Mouse (Mus musculus) MEL (cell line): Measurements from ENCODE around the gene Atp8a1. TPM values are rescaled to one million over a fixed set of nuclear protein-coding genes. Genes with fewer than 3 reads are reported as not detected.

Experiments
- DNase-seq: peaks from one replicate; pipeline ENCODE4 v3.0.0; 2011; ENCODE audit warnings: low read depth, low spot score
- H3K27ac ChIP-seq: 2 replicates; pipeline ENCODE4 v1.5.1; 2012; ENCODE audit warnings: low read depth, mild to moderate bottlenecking, control low read depth, low read length, moderate library complexity; ENCODE audit not compliant: control insufficient read depth
- H3K27me3 ChIP-seq, 2 experiments: fragments of 150-350 bp in 1 of 2; sonication (generic) in 1 of 2; 2 replicates each; pipeline ENCODE4 v1.6.1; 2012; ENCODE audit warnings: low read length in 2 of 2, mild to moderate bottlenecking in 2 of 2, improper control_type of control experiment in 1 of 2, moderate library complexity in 1 of 2; ENCODE audit not compliant: insufficient read depth in 2 of 2, control insufficient read depth in 1 of 2
- H3K36me3 ChIP-seq, 2 experiments: 2 replicates each; pipeline ENCODE4 v1.6.1; 2012 to 2014; ENCODE audit warnings: low read length in 2 of 2, improper control_type of control experiment in 1 of 2, inconsistent platforms in 1 of 2, mild to moderate bottlenecking in 1 of 2; ENCODE audit not compliant: insufficient read depth in 2 of 2, control insufficient read depth in 1 of 2
- H3K4me1 ChIP-seq, 2 experiments: fragments of 150-350 bp in 1 of 2; sonication (generic) in 1 of 2; 2 replicates each; pipeline ENCODE4 v1.6.1; 2012; ENCODE audit warnings: low read length in 2 of 2, improper control_type of control experiment in 1 of 2, mild to moderate bottlenecking in 1 of 2; ENCODE audit not compliant: insufficient read depth in 2 of 2, control insufficient read depth in 1 of 2
- H3K4me3 ChIP-seq, 2 experiments: fragments of 150-350 bp in 1 of 2; sonication (generic) in 1 of 2; 2 replicates each; pipeline ENCODE4 v1.5.1; 2012; ENCODE audit warnings: low read depth in 2 of 2, low read length in 2 of 2, mild to moderate bottlenecking in 2 of 2, moderate library complexity in 2 of 2, control low read depth in 1 of 2, improper control_type of control experiment in 1 of 2; ENCODE audit not compliant: control insufficient read depth in 1 of 2, insufficient read depth in 1 of 2
- H3K79me2 ChIP-seq: 2 replicates; pipeline ENCODE4 v1.6.1; 2012; ENCODE audit warnings: mild to moderate bottlenecking, low read length, moderate library complexity; ENCODE audit not compliant: control insufficient read depth, poor library complexity, insufficient read depth
- H3K9ac ChIP-seq: 2 replicates; pipeline ENCODE4 v1.6.1; 2012; ENCODE audit warnings: low read depth, mild to moderate bottlenecking, control low read depth, low read length, moderate library complexity; ENCODE audit not compliant: control insufficient read depth, poor library complexity, severe bottlenecking
- H3K9me3 ChIP-seq: fragments of 150-350 bp; sonication (generic); replicated peaks from 2 replicates; pipeline ENCODE4 v1.6.1; 2012; ENCODE audit warnings: mild to moderate bottlenecking, low read length, improper control_type of control experiment, moderate library complexity; ENCODE audit not compliant: insufficient read depth
- BHLHE40 ChIP-seq: IDR thresholded peaks from 2 replicates; pipeline ENCODE4 v1.6.1; 2012; ENCODE audit warnings: low read depth, mild to moderate bottlenecking, inconsistent platforms, low read length, improper control_type of control experiment, borderline replicate concordance
- CHD2 ChIP-seq: IDR thresholded peaks from 2 replicates; pipeline ENCODE4 v1.6.1; 2011; ENCODE audit warnings: low read length, improper control_type of control experiment
- E2F4 ChIP-seq: IDR thresholded peaks from 2 replicates; pipeline ENCODE4 v1.6.1; 2011; ENCODE audit warnings: low read depth, low read length, improper control_type of control experiment, borderline replicate concordance
- ELF1 ChIP-seq: IDR thresholded peaks from 2 replicates; pipeline ENCODE4 v1.6.1; 2014; ENCODE audit warnings: low read depth, mild to moderate bottlenecking, inconsistent platforms, low read length, improper control_type of control experiment, moderate library complexity
- EP300 ChIP-seq, 2 experiments: IDR thresholded peaks; 2 replicates each; pipeline ENCODE4 v1.6.1; 2011; ENCODE audit warnings: improper control_type of control experiment in 2 of 2, low read length in 2 of 2, low read depth in 1 of 2, mild to moderate bottlenecking in 1 of 2
- ETS1 ChIP-seq: IDR thresholded peaks from 2 replicates; pipeline ENCODE4 v1.6.1; 2012; ENCODE audit warnings: low read depth, mild to moderate bottlenecking, inconsistent platforms, low read length, improper control_type of control experiment, moderate library complexity
- GABPA ChIP-seq: IDR thresholded peaks from 2 replicates; pipeline ENCODE4 v1.6.1; 2012; ENCODE audit warnings: low read depth, mild to moderate bottlenecking, inconsistent platforms, low read length, improper control_type of control experiment, moderate library complexity
- HCFC1 ChIP-seq: IDR thresholded peaks from 2 replicates; pipeline ENCODE4 v1.6.1; 2012; ENCODE audit warnings: low read depth, mild to moderate bottlenecking, inconsistent platforms, low read length, improper control_type of control experiment, moderate library complexity
- JUND ChIP-seq: IDR thresholded peaks from 2 replicates; pipeline ENCODE4 v1.6.1; 2011; ENCODE audit warnings: low read depth, mild to moderate bottlenecking, improper control_type of control experiment, low read length
- KAT2A ChIP-seq: conservative IDR thresholded peaks from 2 replicates; pipeline ENCODE4 v1.6.1; 2012; ENCODE audit warnings: low read depth, low read length, improper control_type of control experiment, inconsistent platforms
- MAZ ChIP-seq: IDR thresholded peaks from 2 replicates; pipeline ENCODE4 v1.6.1; 2012; ENCODE audit warnings: low read depth, mild to moderate bottlenecking, inconsistent platforms, low read length, improper control_type of control experiment
- MXI1 ChIP-seq: IDR thresholded peaks from 2 replicates; pipeline ENCODE4 v1.6.1; 2011; ENCODE audit warnings: mild to moderate bottlenecking, low read depth, low read length, improper control_type of control experiment
- MYC ChIP-seq: IDR thresholded peaks from 2 replicates; pipeline ENCODE4 v1.6.1; 2011; ENCODE audit warnings: low read depth, mild to moderate bottlenecking, low read length, improper control_type of control experiment, moderate library complexity
- NRF1 ChIP-seq: IDR thresholded peaks from 2 replicates; pipeline ENCODE4 v1.6.1; 2014; ENCODE audit warnings: low read depth, mild to moderate bottlenecking, inconsistent platforms, low read length, improper control_type of control experiment, moderate library complexity; ENCODE audit not compliant: poor library complexity, insufficient read depth, severe bottlenecking
- POLR2A ChIP-seq, 2 experiments: IDR thresholded peaks; 2 replicates each; pipeline ENCODE4 v1.6.1; 2011 to 2012; ENCODE audit warnings: low read length in 2 of 2, mild to moderate bottlenecking in 2 of 2, control low read depth in 1 of 2, improper control_type of control experiment in 1 of 2, low read depth in 1 of 2, moderate library complexity in 1 of 2; ENCODE audit not compliant: control insufficient read depth in 1 of 2, insufficient read depth in 1 of 2, poor library complexity in 1 of 2
- POLR2AphosphoS2 ChIP-seq: IDR thresholded peaks from 2 replicates; pipeline ENCODE4 v1.6.1; 2011; ENCODE audit warnings: low read length, improper control_type of control experiment
- RAD21 ChIP-seq: IDR thresholded peaks from 2 replicates; pipeline ENCODE4 v1.6.1; 2011; ENCODE audit warnings: mild to moderate bottlenecking, low read depth, low read length, improper control_type of control experiment
- SIN3A ChIP-seq: IDR thresholded peaks from 2 replicates; pipeline ENCODE4 v1.6.1; 2012; ENCODE audit warnings: low read length, improper control_type of control experiment, inconsistent platforms
- TBP ChIP-seq: IDR thresholded peaks from 2 replicates; pipeline ENCODE4 v1.8.0; 2011; ENCODE audit warnings: low read depth, low read length, improper control_type of control experiment
- USF2 ChIP-seq, 2 experiments: IDR thresholded peaks; 2 replicates each; pipeline ENCODE4 v1.6.1; 2011 to 2012; ENCODE audit warnings: improper control_type of control experiment in 2 of 2, low read length in 2 of 2, borderline replicate concordance in 1 of 2, inconsistent platforms in 1 of 2, low read depth in 1 of 2, mild to moderate bottlenecking in 1 of 2; ENCODE audit not compliant: insufficient read depth in 1 of 2
- ZC3H11A ChIP-seq: IDR thresholded peaks from 2 replicates; pipeline ENCODE4 v1.6.1; 2012; ENCODE audit warnings: low read depth, mild to moderate bottlenecking, inconsistent platforms, low read length, improper control_type of control experiment
- ZKSCAN1 ChIP-seq: IDR thresholded peaks from 2 replicates; pipeline ENCODE4 v1.6.1; 2012; ENCODE audit warnings: low read depth, mild to moderate bottlenecking, inconsistent platforms, low read length, improper control_type of control experiment, moderate library complexity
- ZMIZ1 ChIP-seq: IDR thresholded peaks from 2 replicates; pipeline ENCODE4 v1.6.1; 2012; ENCODE audit warnings: low read depth, mild to moderate bottlenecking, inconsistent platforms, low read length, improper control_type of control experiment, moderate library complexity
- ZNF384 ChIP-seq: IDR thresholded peaks from 2 replicates; pipeline ENCODE4 v1.6.1; 2012; ENCODE audit warnings: low read depth, mild to moderate bottlenecking, inconsistent platforms, low read length, improper control_type of control experiment
- polyA plus RNA-seq, 2 experiments: library from polyadenylated mRNA; stranded (reverse) in 1 of 2; unstranded in 1 of 2; fragments of >175 nt in 1 of 2; fragments of >200 nt in 1 of 2; gene quantifications; 2 replicates each; pipeline versions ENCODE4 v1.2.1 to v1.2.4; 2012; ENCODE audit warnings: low replicate concordance in 2 of 2, low read depth in 1 of 2; ENCODE audit not compliant: insufficient read length in 2 of 2, insufficient read depth in 1 of 2, missing spikeins in 1 of 2
- total RNA-seq: library from RNA; depleted of rRNA; stranded (reverse); fragments of 300-350 nt; gene quantifications from 2 replicates; pipeline ENCODE4 v1.2.3, GENCODE M21; 2012

Atp8a1 gene
- total and polyA plus RNA-seq, 3 experiments, result 18.2 to 22.1 TPM; not detected in 1

- H3K9ac ChIP-seq, result no peak overlapping the region
- H3K79me2 ChIP-seq, result no peaks in the 10 kb centered on the region
- no peaks in the 10 kb centered on the region for H3K27me3 ChIP-seq
- H3K27ac ChIP-seq, result no peak overlapping the region
- no peaks in the 10 kb centered on the region for H3K9me3 ChIP-seq
- no peak for DNase-seq
- no peaks in the 10 kb centered on the region for H3K4me1 ChIP-seq
- no peak overlapping the region for H3K4me3 ChIP-seq
- H3K36me3 ChIP-seq, result no peaks in the 10 kb centered on the region; a peak in 1 of 4 replicates
- TF ChIP-seq ZKSCAN1 (no peak), BHLHE40 (no peak), ETS1 (no peak), MYC (no peak), TBP (no peak), ZNF384 (no peak), RAD21 (no peak), KAT2A (no peak), ZMIZ1 (no peak), ZC3H11A (no peak), POLR2A (IDR thresholded peaks at IDR 0.05; ENCODE audit: control insufficient read depth in 1 of 2, insufficient read depth in 1 of 2, low read depth in 1 of 2, low read length in 2 of 2, poor library complexity in 1 of 2) (no peak), POLR2AphosphoS2 (no peak), SIN3A (no peak), ELF1 (no peak), JUND (no peak), CHD2 (no peak), NRF1 (no peak), GABPA (no peak), HCFC1 (no peak), E2F4 (no peak)
- TF ChIP-seq, all 39 proteins: peak for 0
These were observed 206.5 kb downstream of the Atp8a1 start for GRCm38 (mm10) chr5:67640596-67641312.

- H3K27ac ChIP-seq, result no peak overlapping the region
- TF ChIP-seq USF2 (IDR thresholded peaks at IDR 0.05; ENCODE audit: borderline replicate concordance in 1 of 2, insufficient read depth in 1 of 2, low read depth in 1 of 2, low read length in 2 of 2) (no peak), CHD2 (no peak), EP300 (IDR thresholded peaks at IDR 0.05; ENCODE audit: low read depth in 1 of 2, low read length in 2 of 2) (no peak), MAZ (no peak), MXI1 (no peak)
- no peak for DNase-seq
- no peaks in the 10 kb centered on the region for H3K27me3 ChIP-seq
- no peaks in the 10 kb centered on the region; a peak in 2 of 4 replicates for H3K36me3 ChIP-seq
- no peak overlapping the region for H3K9ac ChIP-seq
- no peaks in the 10 kb centered on the region for H3K9me3 ChIP-seq
- H3K4me3 ChIP-seq, result no peak overlapping the region
- no peaks in the 10 kb centered on the region for H3K79me2 ChIP-seq
- no peaks in the 10 kb centered on the region for H3K4me1 ChIP-seq
These were observed 212.9 kb downstream of the Atp8a1 start for GRCm38 (mm10) chr5:67634339-67634738.
